Mouse (Mus musculus): ENCODE measurements around the gene Nek1. TPM values are rescaled to one million over a fixed set of nuclear protein-coding genes. Genes with fewer than 3 reads are reported as not detected.

Nek1 gene
- total RNA-seq, 4 experiments from 2014 or later: 27.7 to 35.2 (median 30.7) TPM

GRCm38 (mm10) chr8:61156406-61156805 is 163.4 kb downstream of the Nek1 start:
- DNase-seq (ENCODE audit: low spot score in 2 of 2): no peak

DNA sequence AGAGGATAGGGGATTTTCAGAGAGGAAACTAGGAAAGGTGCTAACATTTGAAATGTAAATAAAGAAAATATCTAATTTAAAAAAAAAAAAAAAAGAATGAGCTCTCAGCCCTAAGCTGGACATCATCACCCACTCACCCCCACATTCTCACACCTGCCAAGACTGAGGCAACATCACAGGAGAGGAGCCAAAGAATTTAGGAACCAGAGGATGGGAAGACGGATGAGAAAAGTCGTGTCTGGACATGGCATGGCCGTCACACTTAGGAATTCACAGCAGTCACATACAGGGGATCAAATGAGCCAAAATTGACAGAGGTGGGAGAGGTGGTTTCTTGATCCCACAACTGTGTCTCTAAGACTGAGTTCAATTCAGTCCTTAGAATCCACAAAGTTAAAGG is 165.5 kb downstream of the Nek1 start:
- DNase-seq (ENCODE audit: low spot score in 2 of 2): no peak

DNA sequence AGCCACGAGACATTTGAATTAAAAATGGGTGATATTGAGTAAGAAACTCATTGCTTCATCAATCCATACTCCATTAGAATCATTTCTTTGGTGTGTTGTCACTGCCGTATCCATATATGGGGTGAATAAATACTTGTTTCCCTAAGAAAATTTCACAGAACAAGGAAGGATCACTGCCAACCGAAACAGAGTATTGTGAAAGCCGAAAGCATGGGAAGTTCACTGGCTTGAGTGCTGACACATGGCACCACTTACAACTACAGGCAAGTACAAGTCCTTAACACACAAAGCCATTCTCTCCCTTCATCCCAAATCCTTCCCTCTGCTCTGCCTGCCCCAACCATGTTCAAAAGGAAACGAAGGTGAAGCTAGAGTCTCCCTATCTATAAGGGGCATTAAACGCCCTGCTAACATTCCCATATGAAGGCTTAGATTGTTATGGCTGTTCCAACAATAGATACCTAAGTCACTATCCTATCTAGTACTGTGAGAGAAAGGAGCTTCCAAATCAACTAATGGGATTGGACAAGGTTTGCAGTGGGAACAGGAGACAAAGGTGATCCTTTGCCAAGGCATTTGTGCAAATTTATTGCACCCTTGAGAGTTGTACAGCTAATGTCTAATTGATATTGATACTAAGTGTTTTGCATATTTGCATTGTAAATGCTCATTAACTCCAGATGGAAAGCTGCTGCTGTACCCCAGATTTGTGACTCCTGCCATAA is 168.6 kb downstream of the Nek1 start:
- DNase-seq (ENCODE audit: low spot score in 2 of 2): no peak

DNA sequence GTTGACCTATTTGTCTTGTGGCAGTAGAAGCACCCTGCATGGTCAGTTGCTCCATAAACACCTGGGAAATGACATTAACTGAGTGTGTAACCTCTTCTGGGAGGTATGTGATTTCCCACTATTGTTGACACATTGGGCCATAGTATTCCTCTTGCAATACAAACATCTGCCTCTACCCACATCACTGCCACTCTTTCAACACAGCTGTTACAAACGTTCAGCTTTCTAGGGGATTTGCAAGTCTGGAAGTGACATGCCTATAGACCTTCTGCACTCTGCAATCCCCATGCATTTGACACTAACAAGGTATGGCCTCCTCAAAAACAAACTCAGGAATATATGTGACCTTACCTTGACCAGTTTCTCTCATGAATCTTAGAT is 169.2 kb downstream of the Nek1 start:
- no peak for DNase-seq (ENCODE audit: low spot score in 2 of 2)

- no peak for DNase-seq (ENCODE audit: low spot score in 2 of 2)
Observed at GRCm38 (mm10) chr8:61171546-61171945, 178.6 kb downstream of the Nek1 start.

DNA sequence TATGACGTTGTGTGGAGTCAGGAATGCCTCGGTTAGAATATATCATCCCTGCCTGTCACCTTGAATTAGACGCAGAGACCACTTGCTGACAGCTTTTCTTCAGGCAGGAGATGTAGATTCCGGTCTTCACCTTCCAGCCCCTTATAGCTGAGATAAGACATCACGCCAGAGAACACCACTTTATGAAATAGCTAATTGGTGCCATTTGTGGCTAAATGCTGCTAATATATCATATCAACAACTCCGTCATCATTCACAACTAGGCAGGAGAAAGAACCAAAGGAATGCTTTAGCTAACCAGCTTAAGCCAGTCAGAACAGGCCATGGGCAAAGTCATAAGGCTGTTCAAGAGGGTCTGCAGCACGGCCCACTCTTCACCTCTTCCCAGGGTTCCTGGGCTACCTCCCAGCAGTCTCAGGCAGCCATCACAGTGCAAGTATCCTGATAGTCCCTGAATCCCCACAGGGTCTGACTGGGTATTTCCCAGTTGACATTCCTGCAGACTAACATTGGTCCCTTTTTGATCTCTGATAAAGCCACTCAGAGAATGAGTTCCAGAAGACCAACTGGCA is 181.0 kb downstream of the Nek1 start:
- DNase-seq (ENCODE audit: low spot score in 2 of 2): no peak

DNA sequence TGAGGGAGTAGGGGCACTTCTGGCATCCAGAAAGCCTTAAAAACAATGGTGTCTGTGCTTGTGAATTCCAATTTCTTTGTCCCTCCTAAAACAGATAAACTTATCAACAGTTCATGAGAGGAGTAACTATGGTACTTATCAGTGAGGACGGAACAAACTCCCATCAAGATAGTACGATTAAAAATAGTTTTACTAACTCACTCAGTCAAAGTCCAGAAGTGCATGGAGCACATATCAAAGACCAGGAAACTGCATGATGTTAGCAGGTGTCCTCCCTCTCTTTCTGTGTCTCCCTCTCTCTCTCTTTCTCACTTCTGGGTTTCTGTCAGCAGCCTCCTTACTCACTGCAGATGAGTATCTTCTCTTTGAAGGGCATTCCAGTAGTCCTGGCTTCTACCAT is 182.9 kb downstream of the Nek1 start:
- DNase-seq (ENCODE audit: low spot score in 2 of 2): no peak

GRCm38 (mm10) chr8:61177680-61178593 is 184.9 kb downstream of the Nek1 start:
- no peak for DNase-seq (ENCODE audit: low spot score in 2 of 2)

- DNase-seq (ENCODE audit: low spot score in 2 of 2): no peak
Observed at GRCm38 (mm10) chr8:61178594-61179140, 185.7 kb downstream of the Nek1 start.

Other genes starting within 250 kb of the Nek1 start
- 10 to 100 TPM; 45.9 to 57.7 (median 51.2) TPM for gene Hpf1, start 102.8 kb upstream of the Nek1 start, total RNA-seq (2022)
- gene Clcn3, start 9.9 kb upstream of the Nek1 start, total RNA-seq (2022): 100 to 1,000 TPM; 121 to 138 (median 128) TPM
- 10 to 100 TPM; 31.6 to 39.2 (median 33.9) TPM for gene Sh3rf1, start 230.7 kb downstream of the Nek1 start, total RNA-seq (2022)